Mouse (Mus musculus): ENCODE results near the gene Trim13. TPM values are rescaled to one million over a fixed set of nuclear protein-coding genes. Genes with fewer than 3 reads are reported as not detected.

Gene Trim13
- polyA plus RNA-seq, 1 experiment from 2014 or later: 19.2 TPM

DNA sequence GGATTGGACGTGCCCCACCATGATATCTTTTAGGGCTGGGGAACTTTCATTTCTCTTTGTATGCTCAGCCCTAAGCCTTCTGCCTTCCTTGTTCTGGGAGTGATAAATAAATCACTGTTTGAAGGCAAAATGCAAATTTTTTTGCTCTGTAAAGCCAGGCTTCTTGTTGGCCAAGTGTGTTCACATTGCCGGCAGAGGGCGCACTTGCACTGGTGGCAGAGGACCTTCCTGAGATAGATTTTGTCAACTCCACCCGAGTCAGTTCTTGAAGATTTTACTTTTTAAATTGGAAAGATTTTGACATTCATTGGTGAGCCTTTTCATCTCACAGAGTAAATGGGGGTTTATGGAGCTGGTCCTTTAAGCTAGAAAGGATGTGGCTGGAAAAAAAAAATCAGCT, 26.7 kb upstream of the Trim13 start:
- ATAC-seq (ENCODE audit: insufficient number of reproducible peaks, low FRiP score, low TSS enrichment, low read depth): no peak
- no peak overlapping the region for H3K27ac ChIP-seq (replicated peaks; ENCODE audit: low read depth, low read length)
- WGBS: 15% methylated on average over 4 of the region's 4 CpGs

DNA sequence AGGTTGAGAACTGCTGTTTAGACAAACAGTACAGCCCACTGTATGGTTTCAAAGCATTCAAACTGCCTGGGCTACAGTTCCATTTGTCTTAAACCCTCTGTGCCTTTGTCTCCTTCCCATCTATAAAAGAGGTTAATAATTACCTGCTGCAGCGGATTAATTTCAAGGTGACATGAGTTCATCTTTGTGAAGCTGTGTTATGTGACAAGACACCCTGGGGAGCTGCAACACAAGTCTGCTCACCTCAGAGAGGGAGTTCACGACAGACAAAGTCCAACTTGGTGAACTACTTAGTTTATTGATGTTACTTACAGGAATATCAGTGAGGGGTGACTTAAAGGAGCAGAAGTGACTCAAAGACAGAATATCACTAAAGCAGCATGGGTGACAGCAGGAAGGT, 25.9 kb upstream of the Trim13 start:
- H3K9ac ChIP-seq (ENCODE audit: low read length): no peak overlapping the region
- no peak for DNase-seq (ENCODE audit: low spot score)
- H3K27ac ChIP-seq (replicated peaks; ENCODE audit: low read depth, low read length): no peak overlapping the region
- H3K4me2 ChIP-seq (ENCODE audit: low read depth, severe bottlenecking): no peak overlapping the region
- H3K9me3 ChIP-seq (ENCODE audit: control insufficient read depth, low read length): no peaks in the 10 kb centered on the region
- H3K4me1 ChIP-seq (ENCODE audit: control insufficient read depth, insufficient read depth, low read length): no peaks in the 10 kb centered on the region
- H3K27me3 ChIP-seq (ENCODE audit: control insufficient read depth, insufficient read depth, low read length): no peaks in the 10 kb centered on the region
- no peak overlapping the region for H3K4me3 ChIP-seq (ENCODE audit: low read depth, low read length)
- WGBS: 83% methylated on average over 2 of the region's 2 CpGs
- no peaks in the 10 kb centered on the region for H3K36me3 ChIP-seq (ENCODE audit: control insufficient read depth, insufficient read depth, low read length)
- ATAC-seq (ENCODE audit: insufficient number of reproducible peaks, low FRiP score, low TSS enrichment, low read depth): no peak

More for the DNA sequence above, 26.7 kb upstream of the Trim13 start:
- no peak overlapping the region for H3K9ac ChIP-seq (ENCODE audit: low read length)
- no peaks in the 10 kb centered on the region for H3K27me3 ChIP-seq (ENCODE audit: control insufficient read depth, insufficient read depth, low read length)
- peak; percentile 90 for DNase-seq (ENCODE audit: low spot score)
- no peaks in the 10 kb centered on the region for H3K36me3 ChIP-seq (ENCODE audit: control insufficient read depth, insufficient read depth, low read length)
- H3K4me2 ChIP-seq (ENCODE audit: low read depth, severe bottlenecking): no peak overlapping the region
- H3K9me3 ChIP-seq (ENCODE audit: control insufficient read depth, low read length): no peaks in the 10 kb centered on the region
- no peak overlapping the region for H3K4me3 ChIP-seq (ENCODE audit: low read depth, low read length)
- no peaks in the 10 kb centered on the region for H3K4me1 ChIP-seq (ENCODE audit: control insufficient read depth, insufficient read depth, low read length)

DNA sequence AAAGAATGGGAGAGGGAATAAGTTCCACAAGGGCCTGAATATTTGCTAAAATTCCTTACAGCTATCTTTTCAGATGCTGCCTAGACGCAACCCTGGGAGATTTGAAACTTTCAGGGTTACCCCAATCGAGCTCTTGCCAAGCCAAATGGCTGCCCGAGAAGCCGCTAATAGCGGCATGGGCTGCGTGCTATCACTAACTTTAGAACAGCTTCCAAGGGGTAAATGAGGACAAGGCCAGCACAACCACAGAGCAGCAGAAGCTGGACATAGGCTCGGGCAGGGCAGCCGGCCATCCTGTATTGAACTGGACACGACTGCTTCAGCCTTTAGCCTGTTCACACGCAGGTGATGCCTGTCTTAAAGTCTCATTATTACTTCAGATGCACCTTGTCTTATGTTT, 23.0 kb upstream of the Trim13 start:
- WGBS: 86% methylated on average over 10 of the region's 10 CpGs
- ATAC-seq (ENCODE audit: insufficient number of reproducible peaks, low FRiP score, low TSS enrichment, low read depth) (no peak), DNase-seq (ENCODE audit: low spot score) (no peak)

DNA sequence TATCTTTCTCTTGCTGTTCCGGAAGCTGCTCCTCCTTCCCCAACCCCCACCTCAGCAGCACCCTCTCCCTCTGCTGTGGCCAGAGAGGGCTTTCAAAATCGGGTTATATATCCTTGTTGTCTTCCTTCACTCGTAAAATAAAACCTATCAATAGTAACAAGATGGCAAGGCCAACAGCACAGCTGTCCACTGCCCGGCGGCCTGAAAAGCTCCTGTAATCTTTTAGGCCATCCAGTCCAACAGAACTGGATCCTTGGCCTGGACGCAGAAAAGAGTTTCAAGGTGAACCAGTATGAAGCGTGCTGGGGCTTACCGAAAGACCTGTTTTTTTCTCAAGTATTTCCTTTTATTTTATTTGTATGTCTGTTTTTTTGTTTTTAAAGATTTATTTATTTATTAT, 22.1 kb upstream of the Trim13 start:
- Histone ChIP-seq H3K9me3 (ENCODE audit: control insufficient read depth, low read length) (no peaks in the 10 kb centered on the region), H3K4me3 (ENCODE audit: low read depth, low read length) (no peak overlapping the region), H3K9ac (ENCODE audit: low read length) (no peak overlapping the region), H3K4me1 (ENCODE audit: control insufficient read depth, insufficient read depth, low read length) (no peaks in the 10 kb centered on the region), H3K27me3 (ENCODE audit: control insufficient read depth, insufficient read depth, low read length) (no peaks in the 10 kb centered on the region), H3K4me2 (ENCODE audit: low read depth, severe bottlenecking) (no peak overlapping the region), H3K27ac (replicated peaks; ENCODE audit: low read depth, low read length) (no peak overlapping the region), H3K36me3 (ENCODE audit: control insufficient read depth, insufficient read depth, low read length) (no peaks in the 10 kb centered on the region)
- no peak for ATAC-seq (ENCODE audit: insufficient number of reproducible peaks, low FRiP score, low TSS enrichment, low read depth)
- 83% methylated on average over 8 of the region's 8 CpGs for WGBS
- DNase-seq (ENCODE audit: low spot score): no peak

More for the DNA sequence above, 23.0 kb upstream of the Trim13 start:
- no peaks in the 10 kb centered on the region for H3K36me3 ChIP-seq (ENCODE audit: control insufficient read depth, insufficient read depth, low read length)
- H3K27me3 ChIP-seq (ENCODE audit: control insufficient read depth, insufficient read depth, low read length): no peaks in the 10 kb centered on the region
- no peaks in the 10 kb centered on the region for H3K4me1 ChIP-seq (ENCODE audit: control insufficient read depth, insufficient read depth, low read length)
- H3K9me3 ChIP-seq (ENCODE audit: control insufficient read depth, low read length): no peaks in the 10 kb centered on the region
- H3K9ac ChIP-seq (ENCODE audit: low read length): no peak overlapping the region
- H3K27ac ChIP-seq (replicated peaks; ENCODE audit: low read depth, low read length): no peak overlapping the region
- H3K4me3 ChIP-seq (ENCODE audit: low read depth, low read length): no peak overlapping the region
- H3K4me2 ChIP-seq (ENCODE audit: low read depth, severe bottlenecking): no peak overlapping the region

DNA sequence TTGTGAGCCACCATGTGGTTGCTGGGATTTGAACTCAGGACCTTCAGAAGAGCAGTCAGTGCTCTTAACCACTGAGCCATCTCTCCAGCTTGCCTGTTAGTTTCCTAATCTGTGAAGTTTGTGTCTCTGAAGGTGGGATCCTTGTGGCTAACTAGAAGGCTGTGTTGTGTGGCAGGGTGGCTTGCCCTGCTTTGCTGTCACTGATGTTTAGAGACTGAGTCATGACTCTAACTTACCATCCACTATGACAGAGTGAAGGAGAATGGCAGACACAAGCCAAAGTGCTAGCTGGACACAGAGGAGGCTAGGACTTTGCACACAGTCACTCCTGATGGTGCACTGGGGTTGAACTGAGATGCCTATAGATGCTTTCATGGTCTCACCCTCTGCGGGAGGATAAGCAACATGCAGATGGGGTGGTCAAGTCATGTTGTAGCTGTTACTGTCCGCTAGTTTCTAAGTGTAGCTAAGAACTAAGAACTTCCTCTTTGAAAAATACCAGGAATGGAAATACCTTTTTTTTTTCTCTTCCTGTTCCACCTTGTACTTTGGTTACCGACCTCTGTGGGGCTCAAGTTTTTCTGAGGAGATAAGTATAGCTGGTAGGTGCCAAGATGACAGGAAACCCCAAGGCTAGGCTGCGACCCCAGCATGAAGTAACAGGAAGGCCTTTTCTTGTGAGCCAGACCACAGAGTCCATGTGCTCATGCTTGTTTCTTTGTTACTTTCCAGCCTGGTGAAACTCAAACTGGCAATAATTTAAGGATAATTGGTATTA, 8.6 kb upstream of the Trim13 start:
- DNase-seq (ENCODE audit: low spot score) (no peak), ATAC-seq (ENCODE audit: insufficient number of reproducible peaks, low FRiP score, low TSS enrichment, low read depth) (no peak)
- no peaks in the 10 kb centered on the region for H3K4me1 ChIP-seq (ENCODE audit: control insufficient read depth, insufficient read depth, low read length)
- no peak overlapping the region for H3K4me2 ChIP-seq (ENCODE audit: low read depth, severe bottlenecking)
- H3K9ac ChIP-seq (ENCODE audit: low read length): no peak overlapping the region
- H3K4me3 ChIP-seq (ENCODE audit: low read depth, low read length): no peak overlapping the region
- no peaks in the 10 kb centered on the region for H3K9me3 ChIP-seq (ENCODE audit: control insufficient read depth, low read length)
- H3K36me3 ChIP-seq (ENCODE audit: control insufficient read depth, insufficient read depth, low read length): no peaks in the 10 kb centered on the region
- no peaks in the 10 kb centered on the region for H3K27me3 ChIP-seq (ENCODE audit: control insufficient read depth, insufficient read depth, low read length)
- WGBS: 78% methylated on average over 4 of the region's 4 CpGs
- no peak overlapping the region for H3K27ac ChIP-seq (replicated peaks; ENCODE audit: low read depth, low read length)

DNA sequence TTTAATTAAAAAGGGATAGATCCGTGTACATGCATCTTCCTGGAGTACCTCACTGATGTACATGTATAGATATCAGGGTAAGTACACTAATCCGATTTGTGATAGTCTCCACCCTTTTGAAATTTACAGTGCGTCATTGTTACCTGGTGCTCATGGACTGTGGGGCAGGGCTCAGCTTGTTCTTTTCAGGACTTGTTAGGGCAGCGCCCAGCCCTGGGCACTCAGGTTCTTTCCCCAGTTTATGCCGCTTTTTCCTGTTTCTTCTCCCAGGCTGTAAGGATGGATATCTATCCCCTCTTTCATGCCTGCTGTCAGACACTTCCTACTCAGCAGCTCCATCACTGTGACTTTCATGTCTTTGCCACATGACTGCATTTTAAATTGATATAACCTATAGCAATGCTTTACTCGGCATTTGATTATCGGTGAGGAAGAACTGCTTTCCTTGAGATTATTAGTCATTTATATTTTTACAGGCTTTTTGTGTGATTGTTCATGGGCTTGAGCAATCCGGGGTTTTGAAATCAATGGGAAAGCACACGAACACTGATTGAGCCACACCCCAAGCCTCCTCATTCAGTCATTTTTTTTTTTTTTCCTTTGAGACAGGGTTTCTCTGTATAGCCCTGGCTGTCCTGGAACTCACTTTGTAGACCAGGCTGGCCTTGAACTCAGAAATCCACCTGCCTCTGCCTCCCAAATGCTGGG, 1.2 kb upstream of the Trim13 start:
- H3K4me1 ChIP-seq (ENCODE audit: control insufficient read depth, insufficient read depth, low read length): no peaks in the 10 kb centered on the region
- H3K4me3 ChIP-seq (ENCODE audit: low read depth, low read length): no peak overlapping the region
- no peaks in the 10 kb centered on the region for H3K27me3 ChIP-seq (ENCODE audit: control insufficient read depth, insufficient read depth, low read length)
- H3K9me3 ChIP-seq (ENCODE audit: control insufficient read depth, low read length): no peaks in the 10 kb centered on the region
- WGBS: 92% methylated on average over 9 of the region's 9 CpGs
- H3K27ac ChIP-seq (replicated peaks; ENCODE audit: low read depth, low read length): no peak overlapping the region
- no peak overlapping the region for H3K9ac ChIP-seq (ENCODE audit: low read length)
- H3K36me3 ChIP-seq (ENCODE audit: control insufficient read depth, insufficient read depth, low read length): no peaks in the 10 kb centered on the region
- no peak overlapping the region for H3K4me2 ChIP-seq (ENCODE audit: low read depth, severe bottlenecking)
- ATAC-seq (ENCODE audit: insufficient number of reproducible peaks, low FRiP score, low TSS enrichment, low read depth) (no peak), DNase-seq (ENCODE audit: low spot score) (no peak)

DNA sequence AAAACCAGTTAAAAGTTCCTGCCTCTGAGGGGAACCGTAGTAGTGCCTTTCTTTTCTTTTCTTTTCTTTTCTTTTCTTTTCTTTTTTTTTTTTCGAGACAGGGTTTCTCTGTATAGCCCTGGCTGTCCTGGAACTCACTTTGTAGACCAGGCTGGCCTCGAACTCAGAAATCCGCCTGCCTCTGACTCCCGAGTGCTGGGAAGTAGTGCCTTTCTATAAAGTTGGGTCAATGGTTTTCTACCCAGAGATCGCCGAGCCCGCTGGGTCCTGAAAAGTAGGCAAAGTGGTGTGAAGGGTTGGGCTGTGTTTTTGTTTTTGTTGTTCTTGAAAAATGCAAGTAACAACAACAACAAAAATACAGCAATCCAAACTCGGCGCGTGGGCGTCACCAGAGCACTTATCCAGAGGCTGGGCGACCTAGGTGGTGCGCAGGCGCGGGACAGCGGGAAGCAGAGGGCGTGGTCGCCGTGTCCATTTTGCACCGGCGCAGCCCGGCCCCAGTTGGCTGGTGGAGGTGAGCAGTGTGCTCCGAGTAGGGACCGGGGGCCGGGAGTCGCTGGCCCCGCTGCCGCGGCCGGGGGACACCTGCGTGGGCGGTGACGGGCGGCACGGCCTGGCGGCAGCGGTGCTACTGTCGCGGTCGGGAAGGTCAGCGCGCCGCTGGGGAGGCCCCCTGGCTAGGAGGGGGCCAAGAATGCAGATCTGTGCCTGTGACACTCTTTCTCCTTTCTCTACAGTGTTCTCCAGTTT, 1.2 kb downstream of the Trim13 start:
- H3K4me3 ChIP-seq (ENCODE audit: low read depth, low read length): peak overlapping the region; percentile 68
- H3K27me3 ChIP-seq (ENCODE audit: control insufficient read depth, insufficient read depth, low read length): no peaks in the 10 kb centered on the region
- H3K9ac ChIP-seq (ENCODE audit: low read length): peak overlapping the region; percentile 85
- H3K9me3 ChIP-seq (ENCODE audit: control insufficient read depth, low read length): no peaks in the 10 kb centered on the region
- ATAC-seq (ENCODE audit: insufficient number of reproducible peaks, low FRiP score, low TSS enrichment, low read depth): peak; percentile 88; the same call in 1 of the 2 replicates
- WGBS: 6% methylated on average over 44 of the region's 44 CpGs
- no peaks in the 10 kb centered on the region for H3K4me1 ChIP-seq (ENCODE audit: control insufficient read depth, insufficient read depth, low read length)
- peak overlapping the region; percentile 51 for H3K4me2 ChIP-seq (ENCODE audit: low read depth, severe bottlenecking)
- no peaks in the 10 kb centered on the region for H3K36me3 ChIP-seq (ENCODE audit: control insufficient read depth, insufficient read depth, low read length)
- H3K27ac ChIP-seq (replicated peaks; ENCODE audit: low read depth, low read length): 0 out of 2 replicates have a peak overlapping the region, but pooled peaks have one; percentile 55
- DNase-seq (ENCODE audit: low spot score): peak; percentile 95

DNA sequence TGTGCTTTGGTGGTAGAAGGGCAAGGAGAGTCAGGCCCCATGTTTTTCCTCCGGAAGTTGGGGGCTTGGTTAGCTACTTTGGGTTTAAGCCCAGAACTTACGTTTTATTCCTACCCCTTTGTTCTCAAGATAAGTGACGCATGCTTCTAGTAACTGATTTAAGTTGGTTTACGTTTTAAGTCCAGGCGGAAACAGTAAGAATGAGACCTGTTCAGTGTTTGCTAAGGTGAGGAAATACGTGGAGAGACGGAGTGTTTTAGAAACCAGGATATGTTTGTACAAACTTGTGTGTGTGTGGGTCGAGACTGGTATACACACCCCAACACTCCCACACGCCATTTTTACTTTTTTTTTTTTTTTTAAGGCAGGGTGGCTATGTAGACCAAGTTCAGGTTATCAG, 3.3 kb downstream of the Trim13 start:
- H3K4me2 ChIP-seq (ENCODE audit: low read depth, severe bottlenecking): no peak overlapping the region
- H3K9me3 ChIP-seq (ENCODE audit: control insufficient read depth, low read length): no peaks in the 10 kb centered on the region
- WGBS: 90% methylated on average over 9 of the region's 9 CpGs
- no peak overlapping the region for H3K9ac ChIP-seq (ENCODE audit: low read length)
- H3K27me3 ChIP-seq (ENCODE audit: control insufficient read depth, insufficient read depth, low read length): no peaks in the 10 kb centered on the region
- no peaks in the 10 kb centered on the region for H3K4me1 ChIP-seq (ENCODE audit: control insufficient read depth, insufficient read depth, low read length)
- no peak overlapping the region for H3K27ac ChIP-seq (replicated peaks; ENCODE audit: low read depth, low read length)
- H3K4me3 ChIP-seq (ENCODE audit: low read depth, low read length): no peak overlapping the region
- peaks cover 2% of the 10 kb centered on the region; the same call in 1 of the 2 replicates for H3K36me3 ChIP-seq (ENCODE audit: control insufficient read depth, insufficient read depth, low read length)
- ATAC-seq (ENCODE audit: insufficient number of reproducible peaks, low FRiP score, low TSS enrichment, low read depth): no peak
- DNase-seq (ENCODE audit: low spot score): no peak
